Mouse (Mus musculus) thymus, adult 2 months (tissue): ENCODE measurements around the gene Zfp958. TPM values are rescaled to one million over a fixed set of nuclear protein-coding genes. Genes with fewer than 3 reads are reported as not detected.

ENCODE experiments used
- DNase-seq: peaks from one replicate; pipeline ENCODE4 v3.0.0; 2021
- H3K27ac ChIP-seq: fragments of 200-500 bp; 2 replicates; pipeline ENCODE4 v1.5.1; 2012; ENCODE audit warnings: low read length, control low read depth; ENCODE audit not compliant: control insufficient read depth, insufficient read depth
- H3K27me3 ChIP-seq: fragments of 200-500 bp; 2 replicates; pipeline ENCODE4 v1.6.1; 2012; ENCODE audit warnings: mild to moderate bottlenecking, low read length, moderate library complexity, mixed read lengths; ENCODE audit not compliant: control insufficient read depth, insufficient read depth
- H3K36me3 ChIP-seq: fragments of 200-500 bp; 2 replicates; pipeline ENCODE4 v1.6.1; 2012; ENCODE audit warnings: mild to moderate bottlenecking, low read length, moderate library complexity; ENCODE audit not compliant: control insufficient read depth, insufficient read depth
- H3K4me1 ChIP-seq: fragments of 200-500 bp; replicated peaks from 2 replicates; pipeline ENCODE4 v1.6.1; 2012; ENCODE audit warnings: low read length; ENCODE audit not compliant: control insufficient read depth, insufficient read depth
- H3K4me3 ChIP-seq: fragments of 200-500 bp; 2 replicates; pipeline ENCODE4 v1.5.1; 2012; ENCODE audit warnings: mild to moderate bottlenecking, low read length, control low read depth, moderate library complexity; ENCODE audit not compliant: control insufficient read depth, insufficient read depth
- CTCF ChIP-seq: fragments of 200-500 bp; IDR thresholded peaks from 2 replicates; pipeline ENCODE4 v1.5.1; 2012; ENCODE audit warnings: mild to moderate bottlenecking, control low read depth, low read length, moderate library complexity, borderline replicate concordance; ENCODE audit not compliant: control insufficient read depth, poor library complexity, insufficient read depth; ENCODE audit errors: extremely low read depth
- POLR2A ChIP-seq: fragments of 200-500 bp; IDR thresholded peaks from 2 replicates; pipeline ENCODE4 v1.6.1; 2012; ENCODE audit warnings: mild to moderate bottlenecking, low read length, control low read depth, moderate library complexity; ENCODE audit not compliant: control insufficient read depth, poor library complexity, insufficient read depth; ENCODE audit errors: extremely low read depth
- WGBS: fragments of 180-500 bp; shearing (Covaris S2); methylation state at CpG from one replicate; pipeline ENCODE4 v1.1.7; 2018; 5-methylcytosine and 5-hydroxymethylcytosine counted together
- polyA plus RNA-seq: library from polyadenylated mRNA; depleted of rRNA; stranded (reverse); fragments of >200 nt; gene quantifications from 2 replicates; pipeline ENCODE4 v1.2.3, GENCODE M21; 2012; rRNA removed

Gene Zfp958
- polyA plus RNA-seq, 1 experiment, result 1.9 TPM

DNA sequence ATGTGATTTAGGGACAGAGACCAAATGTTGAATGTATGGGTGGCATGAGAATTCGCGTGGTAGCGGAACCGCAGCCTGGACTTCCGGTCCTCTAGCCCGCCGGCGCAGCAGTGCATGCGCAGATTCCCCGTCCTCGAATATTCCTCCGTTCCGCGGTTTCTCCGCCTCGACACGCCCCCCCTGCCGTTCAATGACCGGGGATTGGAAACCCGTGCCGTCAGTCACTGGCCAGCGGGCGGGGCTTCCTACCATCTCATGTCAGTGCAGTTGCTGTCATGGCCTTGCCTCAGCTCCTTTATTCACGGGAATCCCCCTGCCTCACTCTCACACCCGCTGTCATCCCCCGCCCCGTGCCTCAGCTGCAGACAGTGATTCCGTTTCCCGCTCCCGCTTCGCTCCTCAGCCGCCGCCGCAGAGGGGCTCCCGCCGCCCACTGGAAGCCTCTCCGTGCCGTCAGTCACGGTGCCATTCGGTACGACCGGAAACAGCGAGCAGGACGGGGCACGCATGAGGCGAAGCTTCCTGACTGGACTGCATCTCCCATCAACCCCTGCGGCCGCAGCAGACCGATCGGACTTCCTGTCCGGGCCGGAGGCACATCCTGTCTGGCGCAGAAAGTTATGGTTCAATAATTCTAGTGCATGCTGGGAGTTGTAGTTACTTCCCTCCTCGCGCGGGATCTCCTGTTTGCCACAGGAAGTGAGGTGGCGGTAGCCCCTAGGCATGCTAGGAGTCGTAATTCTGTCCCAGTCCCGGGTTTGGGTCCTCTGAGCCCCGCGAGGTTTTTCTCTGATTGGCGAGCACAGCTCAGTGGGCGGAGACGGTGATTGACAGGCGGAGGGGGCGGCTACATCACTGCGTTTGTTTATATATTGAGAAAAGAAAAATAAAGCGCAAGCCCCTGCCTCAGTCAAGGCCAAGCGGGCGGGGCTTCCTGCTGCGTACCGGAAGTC, 64.6 kb downstream of the Zfp958 start:
- TF ChIP-seq POLR2A, result peak; percentile 13; the same call in 1 of the 2 replicates
- peak; percentile 15; the same call in 1 of the 2 replicates for TF ChIP-seq CTCF
- H3K4me3 ChIP-seq, result peak overlapping the region; percentile 73
- peak; percentile 97 for DNase-seq
- H3K36me3 ChIP-seq, result no peaks in the 10 kb centered on the region
- no peaks in the 10 kb centered on the region for H3K27me3 ChIP-seq
- peak overlapping the region; percentile 91 for H3K27ac ChIP-seq
- H3K4me1 ChIP-seq, result peaks cover 4% of the 10 kb centered on the region
- WGBS, result under 1% methylated on average over 72 of the region's 72 CpGs

DNA sequence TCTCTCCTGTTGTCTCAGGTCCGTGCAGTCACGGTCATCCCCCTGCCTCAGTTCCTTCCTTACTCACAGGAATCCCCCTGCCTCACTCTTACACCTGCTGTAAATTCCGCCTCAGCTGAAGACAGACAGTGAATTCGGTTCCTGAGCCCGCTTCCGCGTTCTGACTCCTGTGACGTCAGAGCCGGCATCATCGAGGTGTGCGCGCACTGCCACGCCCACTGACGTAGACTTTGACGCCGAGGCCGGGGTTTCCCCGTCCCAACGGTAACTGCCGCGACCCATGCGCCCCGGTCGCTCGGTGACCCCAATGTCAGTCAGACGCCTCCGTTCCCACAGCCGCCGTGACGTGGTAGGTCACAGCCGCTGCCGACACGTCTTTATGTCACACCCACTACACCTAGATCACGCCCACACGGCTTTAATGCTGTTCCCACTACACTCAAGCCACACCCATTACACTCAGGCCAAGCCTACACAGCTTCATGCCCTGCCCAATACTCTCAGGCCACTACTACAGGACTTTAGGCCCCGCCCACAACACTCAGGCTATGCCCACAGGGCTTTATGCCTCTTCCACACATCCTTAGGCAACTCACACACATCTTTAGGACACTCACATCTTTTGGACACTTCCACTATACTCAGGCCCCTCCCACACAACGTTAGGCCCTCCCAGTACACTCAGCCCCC, 65.4 kb downstream of the Zfp958 start:
- TF ChIP-seq CTCF (0 out of 2 replicates have a peak, but pooled peaks have one; percentile 7), POLR2A (no peak; the same call in 1 of the 2 replicates)
- peak; percentile 92 for DNase-seq
- no peaks in the 10 kb centered on the region for H3K27me3 ChIP-seq
- peaks cover 4% of the 10 kb centered on the region for H3K4me1 ChIP-seq
- no peaks in the 10 kb centered on the region for H3K36me3 ChIP-seq
- peak overlapping the region; percentile 91 for H3K27ac ChIP-seq
- under 1% methylated on average over 37 of the region's 37 CpGs for WGBS
- H3K4me3 ChIP-seq, result peak overlapping the region; percentile 73

DNA sequence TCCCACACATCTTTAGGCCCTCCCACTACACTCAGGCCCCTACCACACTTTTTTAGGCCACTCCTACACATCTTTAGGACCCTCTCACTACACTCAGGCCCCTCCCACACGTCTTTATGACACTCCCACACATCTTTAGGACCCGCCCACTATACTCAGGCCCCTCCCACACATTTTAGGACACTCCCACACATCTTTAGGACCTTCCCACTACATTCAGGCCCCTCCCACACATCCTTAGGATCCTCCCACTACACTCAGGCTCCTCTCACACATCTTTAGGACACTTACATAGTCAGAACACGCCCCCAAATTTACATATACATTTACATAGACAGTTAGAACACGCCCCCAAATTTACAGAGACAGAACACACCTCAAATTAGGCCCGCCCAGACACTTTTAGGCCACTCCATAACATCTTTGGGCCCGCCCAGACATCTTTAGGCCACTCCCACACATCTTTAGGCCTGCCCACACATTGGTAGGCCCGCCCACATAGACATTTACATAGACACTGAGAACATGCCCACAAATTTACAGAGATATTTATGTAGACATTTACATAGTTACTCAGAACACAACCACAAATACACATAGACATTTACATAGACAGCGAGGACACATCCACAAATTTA, 66.1 kb downstream of the Zfp958 start:
- WGBS, result 89% methylated on average over 8 of the region's 8 CpGs
- Histone ChIP-seq H3K27ac (no peak overlapping the region), H3K4me3 (no peak overlapping the region), H3K36me3 (no peaks in the 10 kb centered on the region), H3K27me3 (no peaks in the 10 kb centered on the region), H3K4me1 (peaks cover 4% of the 10 kb centered on the region)
- TF ChIP-seq POLR2A (no peak), CTCF (no peak)
- DNase-seq, result peak; percentile 19

DNA sequence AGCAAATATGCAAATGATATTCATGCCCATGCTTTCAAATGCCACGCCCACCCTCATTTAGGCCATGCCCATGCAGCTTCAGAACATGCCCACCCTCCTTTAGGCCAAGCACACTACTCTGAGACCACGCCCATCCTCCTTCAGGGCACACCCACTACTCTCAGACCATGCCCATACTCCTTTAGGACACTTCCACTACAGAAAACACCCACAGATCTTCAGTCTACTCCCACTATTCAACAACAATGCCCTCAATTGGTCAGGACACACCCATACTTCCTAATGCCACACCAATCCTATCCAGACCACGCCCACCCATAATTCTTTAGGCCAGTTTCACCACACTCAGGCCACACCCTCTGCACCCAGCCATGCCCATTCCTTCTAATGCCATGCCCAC, 66.8 kb downstream of the Zfp958 start:
- DNase-seq, result peak; percentile 5
- Histone ChIP-seq H3K4me1 (peaks cover 4% of the 10 kb centered on the region), H3K27me3 (no peaks in the 10 kb centered on the region), H3K36me3 (no peaks in the 10 kb centered on the region), H3K4me3 (no peak overlapping the region), H3K27ac (no peak overlapping the region)
- TF ChIP-seq POLR2A (no peak), CTCF (no peak)
- WGBS, result 99% methylated on average over 3 of the region's 3 CpGs

Other genes starting within 250 kb of the Zfp958 start
- 47.3 and 62.1 TPM in 2 replicates for gene Cers4, start 120.1 kb upstream of the Zfp958 start, polyA plus RNA-seq
- gene Shcbp1, start 166.4 kb downstream of the Zfp958 start, polyA plus RNA-seq, result 8.1 and 9.0 TPM in 2 replicates